Mouse (Mus musculus): Measurements from ENCODE around the gene Hemk1. TPM values are rescaled to one million over a fixed set of nuclear protein-coding genes. Genes with fewer than 3 reads are reported as not detected.

The Hemk1 gene
- total RNA-seq, 4 experiments from 2014 or later, result 15.6 to 20.6 (median 18.5) TPM

GRCm38 (mm10) chr9:107296041-107296440 is 42.1 kb downstream of the Hemk1 start:
- no peak for DNase-seq (ENCODE audit: low spot score in 2 of 2)

- no peak for DNase-seq (ENCODE audit: low spot score in 2 of 2)
Observed at GRCm38 (mm10) chr9:107296016-107296040, 42.3 kb downstream of the Hemk1 start, which contains the start of gene Cish. Gene Cish, plus strand, starts transcription at chr9:107296026.

- no peak for DNase-seq (ENCODE audit: low spot score in 2 of 2)
Observed at GRCm38 (mm10) chr9:107295616-107296015, 42.5 kb downstream of the Hemk1 start.

GRCm38 (mm10) chr9:107294249-107294648 is 43.9 kb downstream of the Hemk1 start:
- peak; percentile 36 to 54 for DNase-seq (ENCODE audit: low spot score in 2 of 2)

- peak; percentile 45 to 82 for DNase-seq (ENCODE audit: low spot score in 2 of 2)
Observed at GRCm38 (mm10) chr9:107290897-107291296, 47.3 kb downstream of the Hemk1 start.

- DNase-seq (ENCODE audit: low spot score in 2 of 2), result peak in 1 of 2 experiments; percentile 23
Observed at GRCm38 (mm10) chr9:107289211-107290076, 48.7 kb downstream of the Hemk1 start, which contains the start of gene Mapkapk3. Gene Mapkapk3, minus strand, starts transcription at chr9:107289877.

- no peak for DNase-seq (ENCODE audit: low spot score in 2 of 2)
Observed at GRCm38 (mm10) chr9:107288711-107289110, 49.4 kb downstream of the Hemk1 start.

- DNase-seq (ENCODE audit: low spot score in 2 of 2), result no peak
Observed at GRCm38 (mm10) chr9:107288105-107288650, 50.0 kb downstream of the Hemk1 start.

GRCm38 (mm10) chr9:107287294-107287693 is 50.9 kb downstream of the Hemk1 start:
- no peak for DNase-seq (ENCODE audit: low spot score in 2 of 2)

- DNase-seq (ENCODE audit: low spot score in 2 of 2), result no peak
Observed at GRCm38 (mm10) chr9:107285009-107285408, 53.1 kb downstream of the Hemk1 start.

GRCm38 (mm10) chr9:107282951-107283350 is 55.2 kb downstream of the Hemk1 start:
- DNase-seq (ENCODE audit: low spot score in 2 of 2), result no peak

GRCm38 (mm10) chr9:107281241-107281987 is 56.7 kb downstream of the Hemk1 start:
- DNase-seq (ENCODE audit: low spot score in 2 of 2), result no peak

- no peak for DNase-seq (ENCODE audit: low spot score in 2 of 2)
Observed at GRCm38 (mm10) chr9:107280322-107281027, 57.7 kb downstream of the Hemk1 start.

GRCm38 (mm10) chr9:107279378-107280321 is 58.5 kb downstream of the Hemk1 start:
- no peak for DNase-seq (ENCODE audit: low spot score in 2 of 2)

- DNase-seq (ENCODE audit: low spot score in 2 of 2), result no peak
Observed at GRCm38 (mm10) chr9:107278527-107279377, 59.4 kb downstream of the Hemk1 start.

- DNase-seq (ENCODE audit: low spot score in 2 of 2), result no peak
Observed at GRCm38 (mm10) chr9:107278126-107278525, 60.0 kb downstream of the Hemk1 start.

GRCm38 (mm10) chr9:107277603-107278002 is 60.5 kb downstream of the Hemk1 start:
- DNase-seq (ENCODE audit: low spot score in 2 of 2), result no peak
